Mouse (Mus musculus) stomach, embryonic 15.5 days (tissue): ENCODE results near the gene Prtg. TPM values are rescaled to one million over a fixed set of nuclear protein-coding genes. Genes with fewer than 3 reads are reported as not detected.

Experiments
- ATAC-seq: fragments of 200-750 bp; cut with Nextera tagmentation; 2 replicates; pipeline ENCODE4 v1.8.0; 2017; ENCODE audit warnings: low read depth, moderate number of reproducible peaks, moderate TSS enrichment; ENCODE audit not compliant: insufficient read depth, low FRiP score
- H3K27ac ChIP-seq: fragments of 300-500 bp; sonication (generic); 2 replicates; pipeline ENCODE4 v1.5.1; 2015; ENCODE audit warnings: mild to moderate bottlenecking, inconsistent platforms
- H3K27me3 ChIP-seq: fragments of 300-500 bp; sonication (generic); replicated peaks from 2 replicates; pipeline ENCODE4 v1.6.1; 2015; ENCODE audit warnings: inconsistent platforms
- H3K36me3 ChIP-seq: fragments of 300-500 bp; sonication (generic); 2 replicates; pipeline ENCODE4 v1.6.1; 2015; ENCODE audit warnings: inconsistent platforms
- H3K4me1 ChIP-seq: fragments of 300-500 bp; sonication (generic); 2 replicates; pipeline ENCODE4 v1.6.1; 2015; ENCODE audit warnings: inconsistent platforms
- H3K4me2 ChIP-seq: fragments of 300-500 bp; sonication (generic); 2 replicates; pipeline ENCODE4 v1.6.1; 2015; ENCODE audit warnings: mild to moderate bottlenecking, inconsistent platforms
- H3K4me3 ChIP-seq: fragments of 300-500 bp; sonication (generic); replicated peaks from 2 replicates; pipeline ENCODE4 v1.5.1; 2015; ENCODE audit warnings: inconsistent platforms
- H3K9ac ChIP-seq: fragments of 300-500 bp; sonication (generic); 2 replicates; pipeline ENCODE4 v1.6.1; 2015; ENCODE audit warnings: inconsistent platforms
- H3K9me3 ChIP-seq: fragments of 300-500 bp; sonication (generic); 2 replicates; pipeline ENCODE4 v1.6.1; 2016; ENCODE audit warnings: inconsistent platforms
- WGBS: fragments of 180-500 bp; shearing (Covaris S2); methylation state at CpG from one replicate; pipeline ENCODE4 v1.1.7; 2015; 5-methylcytosine and 5-hydroxymethylcytosine counted together
- polyA plus RNA-seq: library from polyadenylated mRNA; unstranded; fragments of >200 nt; fragmentation: Nextera tagmentation; extraction: Ambion mirVana; gene quantifications from 2 replicates; pipeline ENCODE4 v1.2.1, GENCODE M21; 2015

The Prtg gene
- polyA plus RNA-seq, 1 experiment from 2014 or later: 0.31 TPM

GRCm38 (mm10) chr9:72839346-72839990 is 32.8 kb downstream of the Prtg start:
- no peaks in the 10 kb centered on the region for H3K27me3 ChIP-seq
- H3K4me2 ChIP-seq: no peak overlapping the region
- no peak overlapping the region for H3K27ac ChIP-seq
- whole genome bisulfite sequencing: 83% methylated on average over 15 of the region's 15 CpGs
- no peak overlapping the region for H3K9ac ChIP-seq
- no peak for ATAC-seq
- no peaks in the 10 kb centered on the region for H3K9me3 ChIP-seq
- no peaks in the 10 kb centered on the region for H3K36me3 ChIP-seq
- 0 out of 2 replicates have a peak, but pooled peaks cover 8% of the 10 kb centered on the region for H3K4me1 ChIP-seq
- H3K4me3 ChIP-seq: no peak overlapping the region

DNA sequence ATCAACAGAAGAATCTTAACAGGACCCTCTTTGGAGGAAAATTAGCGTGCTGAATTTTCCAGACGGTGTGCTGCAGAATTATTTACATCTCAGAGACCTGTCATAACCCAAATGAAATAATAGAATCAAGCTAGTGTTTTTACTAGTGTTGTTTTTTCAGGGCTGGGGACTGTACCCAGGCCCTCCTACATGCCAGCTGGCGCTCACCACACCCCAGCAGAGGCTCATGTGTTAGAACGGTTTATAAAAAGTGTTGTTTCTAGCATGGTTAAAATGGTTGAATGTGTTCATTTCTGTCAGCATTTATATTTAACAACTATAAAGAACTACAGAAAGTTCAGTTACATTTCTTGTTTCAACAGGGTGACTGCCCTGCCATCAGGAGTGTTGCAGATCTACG is 37.8 kb downstream of the Prtg start:
- ATAC-seq: no peak
- H3K9ac ChIP-seq: no peak overlapping the region
- H3K9me3 ChIP-seq: no peaks in the 10 kb centered on the region
- H3K4me2 ChIP-seq: no peak overlapping the region
- no peaks in the 10 kb centered on the region for H3K36me3 ChIP-seq
- H3K27me3 ChIP-seq: no peaks in the 10 kb centered on the region
- H3K4me1 ChIP-seq: no peaks in the 10 kb centered on the region
- H3K4me3 ChIP-seq: no peak overlapping the region
- no peak overlapping the region for H3K27ac ChIP-seq
- WGBS: 76% methylated on average over 5 of the region's 5 CpGs

GRCm38 (mm10) chr9:72846160-72846559 is 39.5 kb downstream of the Prtg start:
- Histone ChIP-seq H3K27ac (no peak overlapping the region), H3K4me3 (no peak overlapping the region), H3K9ac (no peak overlapping the region), H3K27me3 (no peaks in the 10 kb centered on the region), H3K4me2 (no peak overlapping the region), H3K36me3 (no peaks in the 10 kb centered on the region), H3K4me1 (no peaks in the 10 kb centered on the region), H3K9me3 (no peaks in the 10 kb centered on the region)
- 86% methylated on average over 4 of the region's 4 CpGs for WGBS
- no peak for ATAC-seq

GRCm38 (mm10) chr9:72851541-72851940 is 44.9 kb downstream of the Prtg start:
- no peaks in the 10 kb centered on the region for H3K27me3 ChIP-seq
- H3K4me2 ChIP-seq: no peak overlapping the region
- H3K4me1 ChIP-seq: no peaks in the 10 kb centered on the region
- no peak overlapping the region for H3K9ac ChIP-seq
- 91% methylated on average over 10 of the region's 10 CpGs for WGBS
- H3K9me3 ChIP-seq: no peaks in the 10 kb centered on the region
- H3K27ac ChIP-seq: no peak overlapping the region
- ATAC-seq: no peak
- no peak overlapping the region for H3K4me3 ChIP-seq
- no peaks in the 10 kb centered on the region for H3K36me3 ChIP-seq

DNA sequence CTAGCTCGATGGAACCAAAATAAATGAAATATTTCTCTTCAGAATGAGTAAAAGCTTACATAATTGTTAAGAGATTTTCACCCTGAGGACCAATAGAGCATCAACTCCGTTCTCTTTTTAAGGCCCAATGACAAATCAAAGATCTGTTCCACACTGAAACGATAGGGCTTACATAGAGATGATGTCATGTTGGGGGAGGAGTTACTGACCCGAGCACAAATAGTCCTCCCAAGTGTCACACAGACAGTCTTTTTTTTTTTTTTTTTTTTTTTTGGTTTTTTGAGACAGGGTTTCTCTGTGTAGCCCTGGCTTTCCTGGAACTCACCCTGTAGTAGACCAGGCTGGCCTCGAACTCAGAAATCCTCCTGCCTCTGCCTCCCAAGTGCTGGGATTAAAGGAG is 45.3 kb downstream of the Prtg start:
- 86% methylated on average over 5 of the region's 5 CpGs for WGBS

GRCm38 (mm10) chr9:72853681-72854190 is 47.1 kb downstream of the Prtg start:
- 47% methylated on average over 13 of the region's 13 CpGs for WGBS
- no peak overlapping the region for H3K4me2 ChIP-seq

More for the DNA sequence above, 45.3 kb downstream of the Prtg start:
- Histone ChIP-seq H3K27ac (no peak overlapping the region), H3K9me3 (no peaks in the 10 kb centered on the region), H3K9ac (no peak overlapping the region), H3K36me3 (no peaks in the 10 kb centered on the region), H3K4me2 (no peak overlapping the region), H3K27me3 (no peaks in the 10 kb centered on the region), H3K4me1 (no peaks in the 10 kb centered on the region), H3K4me3 (no peak overlapping the region)
- no peak for ATAC-seq

GRCm38 (mm10) chr9:72856721-72857120 is 50.0 kb downstream of the Prtg start:
- no peak overlapping the region for H3K27ac ChIP-seq
- H3K4me3 ChIP-seq: no peak overlapping the region
- no peaks in the 10 kb centered on the region for H3K4me1 ChIP-seq
- WGBS: 92% methylated on average over 24 of the region's 24 CpGs
- H3K27me3 ChIP-seq: no peaks in the 10 kb centered on the region
- H3K9ac ChIP-seq: no peak overlapping the region
- no peak overlapping the region for H3K4me2 ChIP-seq
- H3K9me3 ChIP-seq: no peaks in the 10 kb centered on the region
- no peak for ATAC-seq
- H3K36me3 ChIP-seq: no peaks in the 10 kb centered on the region

More at GRCm38 (mm10) chr9:72853681-72854190, 47.1 kb downstream of the Prtg start:
- Histone ChIP-seq H3K4me1 (no peaks in the 10 kb centered on the region), H3K4me3 (no peak overlapping the region), H3K9ac (no peak overlapping the region), H3K27ac (no peak overlapping the region), H3K27me3 (no peaks in the 10 kb centered on the region), H3K9me3 (no peaks in the 10 kb centered on the region), H3K36me3 (no peaks in the 10 kb centered on the region)
- ATAC-seq: no peak

GRCm38 (mm10) chr9:72860764-72861163 is 54.1 kb downstream of the Prtg start:
- H3K27me3 ChIP-seq: no peaks in the 10 kb centered on the region
- no peak overlapping the region for H3K9ac ChIP-seq
- H3K4me3 ChIP-seq: no peak overlapping the region
- no peak overlapping the region for H3K27ac ChIP-seq
- H3K36me3 ChIP-seq: no peaks in the 10 kb centered on the region
- no peak overlapping the region for H3K4me2 ChIP-seq
- no peaks in the 10 kb centered on the region for H3K9me3 ChIP-seq
- H3K4me1 ChIP-seq: no peaks in the 10 kb centered on the region
- 67% methylated on average over 5 of the region's 5 CpGs for WGBS
- no peak for ATAC-seq

GRCm38 (mm10) chr9:72861235-72861634 is 54.6 kb downstream of the Prtg start:
- whole genome bisulfite sequencing: 81% methylated on average over 10 of the region's 10 CpGs
- no peak for ATAC-seq

DNA sequence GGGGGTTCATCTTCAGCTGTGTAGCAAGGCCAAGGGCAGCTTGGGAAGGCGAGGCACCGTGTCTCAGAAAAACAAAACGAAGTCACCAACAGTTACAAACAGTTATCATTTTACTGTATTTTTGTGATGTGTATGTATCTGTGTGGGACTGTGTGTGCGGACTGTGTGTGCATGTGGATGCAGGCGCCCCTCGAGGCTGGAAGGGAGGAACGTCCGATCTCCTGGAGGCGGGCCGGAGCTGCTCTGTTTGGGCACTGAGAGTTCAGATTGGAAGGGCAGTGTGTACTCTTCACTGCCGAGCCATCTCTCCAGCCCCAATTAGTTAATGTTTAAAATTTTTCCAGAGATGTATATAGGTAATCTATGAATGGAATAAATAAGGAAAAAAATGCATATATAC is 55.5 kb downstream of the Prtg start:
- Histone ChIP-seq H3K4me3 (no peak overlapping the region), H3K36me3 (no peaks in the 10 kb centered on the region), H3K9ac (no peak overlapping the region), H3K27me3 (no peaks in the 10 kb centered on the region), H3K9me3 (no peaks in the 10 kb centered on the region), H3K4me2 (no peak overlapping the region), H3K4me1 (no peaks in the 10 kb centered on the region), H3K27ac (no peak overlapping the region)
- ATAC-seq: no peak
- 77% methylated on average over 11 of the region's 11 CpGs for WGBS

More at GRCm38 (mm10) chr9:72861235-72861634, 54.6 kb downstream of the Prtg start:
- Histone ChIP-seq H3K4me1 (no peaks in the 10 kb centered on the region), H3K4me3 (no peak overlapping the region), H3K9me3 (no peaks in the 10 kb centered on the region), H3K4me2 (no peak overlapping the region), H3K27ac (no peak overlapping the region), H3K36me3 (no peaks in the 10 kb centered on the region), H3K9ac (no peak overlapping the region), H3K27me3 (no peaks in the 10 kb centered on the region)

DNA sequence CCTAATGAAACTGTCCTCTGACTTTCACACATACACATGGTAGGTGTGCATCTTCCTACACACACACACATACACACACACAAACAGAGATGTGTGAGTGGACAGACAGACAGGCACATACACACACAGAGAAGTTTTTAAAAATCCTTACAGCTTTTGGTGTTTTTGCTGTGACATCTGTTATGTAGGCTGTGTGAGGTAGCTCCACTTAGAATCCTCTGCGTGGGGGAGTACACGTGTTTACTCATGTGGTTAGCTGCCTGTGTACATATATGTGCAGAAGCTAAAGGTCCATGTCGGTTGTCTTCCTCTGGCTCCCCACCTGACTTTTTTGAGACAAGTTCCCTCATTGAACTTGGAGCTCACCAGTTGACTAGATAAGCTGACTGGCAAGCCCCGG is 56.3 kb downstream of the Prtg start:
- no peak overlapping the region for H3K4me3 ChIP-seq
- no peaks in the 10 kb centered on the region for H3K36me3 ChIP-seq
- H3K27ac ChIP-seq: no peak overlapping the region
- no peak overlapping the region for H3K9ac ChIP-seq
- H3K27me3 ChIP-seq: no peaks in the 10 kb centered on the region
- H3K9me3 ChIP-seq: no peaks in the 10 kb centered on the region
- no peak for ATAC-seq
- no peak overlapping the region for H3K4me2 ChIP-seq
- 82% methylated on average over 4 of the region's 4 CpGs for WGBS
- no peaks in the 10 kb centered on the region for H3K4me1 ChIP-seq

DNA sequence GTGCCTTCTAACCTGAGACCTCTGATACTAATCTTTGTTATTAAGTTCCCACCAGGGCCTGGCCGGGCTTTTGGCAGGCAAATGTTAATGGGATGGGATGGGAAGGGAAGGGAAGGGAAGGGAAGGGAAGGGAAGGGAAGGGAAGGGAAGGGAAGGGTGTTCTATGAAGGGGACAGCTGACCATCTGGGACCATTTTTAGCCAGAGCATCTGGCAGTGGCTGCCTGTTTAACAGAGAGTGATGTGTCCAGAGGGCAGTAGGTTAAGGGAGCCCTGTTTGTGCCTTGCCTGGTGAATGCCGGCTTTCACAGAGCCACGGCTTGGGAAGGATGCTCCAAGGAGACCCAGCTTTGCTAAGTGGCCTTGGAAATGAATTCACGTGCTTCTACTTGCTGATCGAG is 57.1 kb downstream of the Prtg start:
- no peaks in the 10 kb centered on the region for H3K27me3 ChIP-seq
- no peaks in the 10 kb centered on the region for H3K4me1 ChIP-seq
- no peak overlapping the region for H3K4me3 ChIP-seq
- H3K4me2 ChIP-seq: no peak overlapping the region
- no peaks in the 10 kb centered on the region for H3K36me3 ChIP-seq
- H3K9me3 ChIP-seq: no peaks in the 10 kb centered on the region
- WGBS: 37% methylated on average over 4 of the region's 5 CpGs
- no peak for ATAC-seq
- no peak overlapping the region for H3K27ac ChIP-seq
- no peak overlapping the region for H3K9ac ChIP-seq

GRCm38 (mm10) chr9:72867434-72867833 is 60.8 kb downstream of the Prtg start:
- WGBS: 90% methylated on average over 6 of the region's 6 CpGs
- Histone ChIP-seq H3K27ac (no peak overlapping the region), H3K4me2 (no peak overlapping the region), H3K9ac (no peak overlapping the region), H3K9me3 (no peaks in the 10 kb centered on the region), H3K27me3 (no peaks in the 10 kb centered on the region), H3K4me3 (no peak overlapping the region), H3K36me3 (no peaks in the 10 kb centered on the region), H3K4me1 (0 out of 2 replicates have a peak, but pooled peaks cover 5% of the 10 kb centered on the region)
- no peak for ATAC-seq
